Mouse (Mus musculus) liver, adult 2 months (tissue): ENCODE results near the gene Atp4b. TPM values are rescaled to one million over a fixed set of nuclear protein-coding genes. Genes with fewer than 3 reads are reported as not detected.

ENCODE experiments used
- DNase-seq: peaks from one replicate; pipeline ENCODE4 v3.0.0-alpha.2; 2011; ENCODE audit warnings: low read depth, low spot score; ENCODE audit errors: extremely low read depth
- H3K27ac ChIP-seq: fragments of 200-500 bp; replicated peaks from 2 replicates; pipeline ENCODE4 v1.5.1; 2012; ENCODE audit warnings: low read depth, mild to moderate bottlenecking, control low read depth, inconsistent platforms, low read length; ENCODE audit not compliant: insufficient read depth
- H3K27me3 ChIP-seq: fragments of 200-500 bp; 2 replicates; pipeline ENCODE4 v1.6.1; 2012; ENCODE audit warnings: mild to moderate bottlenecking, moderate library complexity, low read length, inconsistent platforms; ENCODE audit not compliant: control insufficient read depth, insufficient read depth
- H3K36me3 ChIP-seq: fragments of 200-500 bp; 2 replicates; pipeline ENCODE4 v1.6.1; 2012; ENCODE audit warnings: low read length, inconsistent platforms; ENCODE audit not compliant: control insufficient read depth, insufficient read depth
- H3K4me1 ChIP-seq: fragments of 200-500 bp; 2 replicates; pipeline ENCODE4 v1.6.1; 2011; ENCODE audit warnings: low read length; ENCODE audit not compliant: control insufficient read depth, insufficient read depth
- H3K4me3 ChIP-seq: fragments of 200-500 bp; 2 replicates; pipeline ENCODE4 v1.5.1; 2011; ENCODE audit warnings: low read depth, mild to moderate bottlenecking, control low read depth, low read length, moderate library complexity; ENCODE audit not compliant: insufficient read depth
- H3K79me2 ChIP-seq: fragments of 200-500 bp; 2 replicates; pipeline ENCODE4 v1.6.1; 2012; ENCODE audit warnings: inconsistent platforms, mild to moderate bottlenecking, low read length, moderate library complexity; ENCODE audit not compliant: control insufficient read depth, insufficient read depth
- H3K9ac ChIP-seq: fragments of 200-500 bp; 2 replicates; pipeline ENCODE4 v1.6.1; 2012; ENCODE audit warnings: low read depth, mild to moderate bottlenecking, control low read depth, inconsistent platforms, low read length
- CTCF ChIP-seq: fragments of 200-500 bp; IDR thresholded peaks from 2 replicates; pipeline ENCODE4 v1.5.1; 2011; ENCODE audit warnings: low read depth, low read length, control low read depth
- POLR2A ChIP-seq: fragments of 200-500 bp; IDR thresholded peaks from 2 replicates; pipeline ENCODE4 v1.6.1; 2011; ENCODE audit warnings: low read length, control low read depth; ENCODE audit not compliant: insufficient read depth; ENCODE audit errors: extremely low read depth
- WGBS: fragments of 180-500 bp; shearing (Covaris S2); methylation state at CpG from one replicate; pipeline ENCODE4 v1.1.7; 2018; 5-methylcytosine and 5-hydroxymethylcytosine counted together
- polyA plus RNA-seq: library from polyadenylated mRNA; depleted of rRNA; stranded (reverse); fragments of >200 nt; gene quantifications from 2 replicates; pipeline ENCODE4 v1.2.3, GENCODE M21; 2012
- total RNA-seq: library from RNA; depleted of rRNA; stranded (reverse); fragments of >200 nt; gene quantifications from 2 replicates; pipeline ENCODE4 v1.2.3, GENCODE M21; 2014

Atp4b gene
- total and polyA plus RNA-seq, 2 experiments = not detected

DNA sequence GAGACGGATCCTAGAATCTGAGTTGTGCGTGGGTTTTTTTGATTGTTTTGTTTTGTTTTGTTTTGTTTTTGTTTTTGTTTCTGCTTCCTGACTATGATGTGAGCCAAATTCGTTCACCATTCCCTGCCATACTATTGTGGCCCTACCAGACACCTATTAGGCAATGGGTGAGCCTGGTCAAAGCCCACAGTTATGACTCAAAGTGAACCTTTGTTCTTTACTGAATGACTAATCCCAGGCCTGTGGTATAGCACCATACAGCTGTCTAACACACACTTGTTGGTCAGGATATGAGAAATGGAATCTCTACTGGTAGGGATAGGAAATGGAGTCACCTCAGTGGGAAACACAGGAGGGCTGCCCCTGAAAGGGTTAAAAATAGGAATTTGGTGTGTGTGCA lies 14.1 kb downstream of the Atp4b start:
- no peak overlapping the region for H3K4me3 ChIP-seq
- H3K36me3 ChIP-seq = peaks cover 6% of the 10 kb centered on the region; the same call in 1 of the 2 replicates
- H3K27me3 ChIP-seq = no peaks in the 10 kb centered on the region
- no peaks in the 10 kb centered on the region for H3K4me1 ChIP-seq
- H3K27ac ChIP-seq = no peak overlapping the region
- no peak for DNase-seq
- TF ChIP-seq POLR2A = no peak
- no peak for TF ChIP-seq CTCF
- 80% methylated on average over 3 of the region's 3 CpGs for WGBS
- no peak overlapping the region for H3K9ac ChIP-seq
- H3K79me2 ChIP-seq = no peaks in the 10 kb centered on the region

DNA sequence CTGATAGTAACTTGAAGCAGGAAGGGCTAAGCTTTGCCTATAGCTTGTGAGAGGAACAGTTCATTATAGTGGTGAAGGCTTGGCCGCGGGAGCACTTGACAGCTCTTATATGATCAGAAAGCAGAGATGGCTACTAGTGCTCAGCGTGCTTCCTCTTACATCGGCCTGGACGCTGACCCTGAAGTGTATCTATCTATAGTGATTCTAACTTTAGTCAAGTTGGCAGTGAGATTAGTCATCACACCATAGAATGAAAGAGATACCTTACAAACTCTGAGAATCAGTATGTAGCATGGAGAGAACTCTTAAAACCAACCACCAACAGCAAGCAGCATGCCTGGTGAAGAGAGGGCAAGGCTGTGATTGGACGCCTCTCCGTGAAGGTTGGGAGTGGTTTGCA lies 15.0 kb downstream of the Atp4b start:
- TF ChIP-seq CTCF (no peak), POLR2A (no peak)
- Histone ChIP-seq H3K4me3 (no peak overlapping the region), H3K27me3 (no peaks in the 10 kb centered on the region), H3K27ac (no peak overlapping the region), H3K4me1 (no peaks in the 10 kb centered on the region), H3K9ac (no peak overlapping the region), H3K79me2 (no peaks in the 10 kb centered on the region), H3K36me3 (peaks cover 6% of the 10 kb centered on the region; the same call in 1 of the 2 replicates)
- 83% methylated on average over 7 of the region's 7 CpGs for WGBS
- no peak for DNase-seq

DNA sequence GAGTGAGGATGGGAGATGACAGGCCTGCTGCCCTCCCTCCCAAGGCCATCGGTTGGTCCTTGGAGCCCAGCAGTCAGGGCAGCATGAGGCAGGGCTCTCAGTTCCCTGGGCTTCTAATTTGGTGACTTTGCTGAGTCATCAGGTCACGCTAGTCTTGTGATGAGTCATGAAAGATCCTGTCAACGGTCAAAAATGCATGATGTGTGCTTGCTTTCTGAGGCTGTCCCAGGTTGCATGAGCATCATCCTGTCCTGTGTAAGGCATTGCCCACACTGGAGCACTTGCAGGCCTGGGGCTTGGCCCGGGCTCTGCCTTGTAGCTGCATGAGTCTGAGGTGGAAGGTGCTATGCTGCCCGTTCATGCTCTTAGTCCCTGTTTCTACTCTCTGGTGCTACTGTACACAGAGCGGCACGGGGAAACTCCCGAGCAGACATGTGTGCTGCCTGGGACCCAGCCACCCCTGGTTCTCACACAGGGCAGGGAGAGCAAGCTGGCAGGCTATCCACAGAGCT lies 23.4 kb downstream of the Atp4b start:
- no peak for TF ChIP-seq POLR2A
- TF ChIP-seq CTCF = no peak
- Histone ChIP-seq H3K36me3 (peaks cover 23% of the 10 kb centered on the region), H3K27me3 (no peaks in the 10 kb centered on the region), H3K79me2 (no peaks in the 10 kb centered on the region), H3K27ac (no peak overlapping the region), H3K9ac (no peak overlapping the region), H3K4me3 (no peak overlapping the region), H3K4me1 (no peaks in the 10 kb centered on the region)
- DNase-seq = no peak
- 84% methylated on average over 8 of the region's 8 CpGs for WGBS

DNA sequence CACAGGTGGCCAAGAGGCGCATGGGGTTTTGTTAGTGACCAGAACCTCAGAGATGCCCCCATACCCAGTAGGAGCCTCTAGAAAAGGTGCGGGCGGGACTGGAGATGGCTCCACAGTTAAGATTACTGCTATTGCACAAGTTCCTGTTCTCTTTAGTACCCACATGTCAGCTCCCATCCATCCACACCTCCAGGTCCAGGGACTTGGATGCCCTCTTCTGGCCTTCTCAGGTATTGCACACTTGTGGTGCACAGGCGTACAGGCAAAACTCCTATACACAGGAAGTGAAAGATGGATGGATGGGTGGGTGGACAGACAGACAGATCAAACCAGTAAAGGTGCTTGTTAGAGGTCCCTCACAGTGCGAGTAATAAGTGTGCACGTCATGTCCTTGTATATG lies 34.8 kb downstream of the Atp4b start:
- DNase-seq = no peak
- peaks cover 17% of the 10 kb centered on the region for H3K36me3 ChIP-seq
- 99% methylated on average over 6 of the region's 6 CpGs for WGBS

DNA sequence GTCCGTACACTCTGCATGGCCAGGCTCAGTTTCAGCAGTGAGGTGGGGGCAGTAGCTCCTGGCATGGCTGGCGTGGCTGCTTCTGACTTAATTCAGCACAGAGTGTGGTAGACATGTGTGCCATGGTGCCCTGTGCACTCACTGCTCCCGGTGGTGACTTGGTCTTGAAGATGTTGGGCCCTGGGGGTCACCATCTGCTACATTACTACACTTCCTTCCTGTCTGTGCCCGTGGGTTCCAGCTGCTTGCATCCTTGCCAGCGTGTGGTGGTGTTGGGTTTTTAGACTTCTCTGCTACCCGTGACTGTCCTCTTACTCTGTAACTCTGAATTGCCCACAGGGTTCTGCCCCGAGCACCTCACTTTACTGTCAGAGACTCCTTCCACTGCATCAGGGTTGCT lies 36.4 kb downstream of the Atp4b start:
- Histone ChIP-seq H3K36me3 (peaks cover 15% of the 10 kb centered on the region), H3K27ac (no peak overlapping the region), H3K4me1 (peaks cover 6% of the 10 kb centered on the region; the same call in 1 of the 2 replicates), H3K9ac (no peak overlapping the region), H3K79me2 (peaks cover 6% of the 10 kb centered on the region; the same call in 1 of the 2 replicates), H3K4me3 (no peak overlapping the region), H3K27me3 (no peaks in the 10 kb centered on the region)
- 88% methylated on average over 7 of the region's 7 CpGs for WGBS
- no peak for DNase-seq
- no peak for TF ChIP-seq POLR2A
- no peak for TF ChIP-seq CTCF

More for the DNA sequence above, 34.8 kb downstream of the Atp4b start:
- Histone ChIP-seq H3K27ac (no peak overlapping the region), H3K4me1 (peaks cover 10% of the 10 kb centered on the region), H3K79me2 (no peaks in the 10 kb centered on the region; the same call in 1 of the 2 replicates), H3K9ac (no peak overlapping the region), H3K27me3 (no peaks in the 10 kb centered on the region), H3K4me3 (no peak overlapping the region)
- TF ChIP-seq CTCF (no peak; the same call in 1 of the 2 replicates), POLR2A (no peak)

DNA sequence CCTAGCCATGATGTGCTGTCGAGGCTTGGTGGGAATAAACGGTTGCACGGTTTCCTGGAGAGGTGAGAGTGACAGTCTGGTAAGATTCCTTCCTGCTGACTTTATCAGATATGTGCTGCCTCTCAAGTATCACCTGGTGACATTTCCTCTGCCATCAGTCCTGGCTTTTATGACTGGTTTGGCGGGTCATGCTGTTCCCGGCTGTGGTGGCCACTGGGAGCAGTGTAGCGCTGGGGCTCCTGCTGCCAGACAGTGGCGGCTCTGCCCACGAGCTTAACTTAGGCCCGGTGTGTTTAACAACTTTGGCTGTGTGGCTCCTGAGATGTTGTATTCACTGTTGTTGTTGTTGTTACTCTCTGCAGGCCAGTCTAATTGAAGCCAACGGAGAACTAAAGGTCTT lies 39.9 kb downstream of the Atp4b start:
- TF ChIP-seq CTCF = no peak
- TF ChIP-seq POLR2A = no peak
- H3K79me2 ChIP-seq = peaks cover 17% of the 10 kb centered on the region
- H3K27me3 ChIP-seq = no peaks in the 10 kb centered on the region
- H3K9ac ChIP-seq = no peak overlapping the region
- H3K4me3 ChIP-seq = no peak overlapping the region
- peaks cover 6% of the 10 kb centered on the region; the same call in 1 of the 2 replicates for H3K36me3 ChIP-seq
- peaks cover 6% of the 10 kb centered on the region for H3K4me1 ChIP-seq
- no peak for DNase-seq
- WGBS = 75% methylated on average over 10 of the region's 10 CpGs
- H3K27ac ChIP-seq = no peak overlapping the region
